Mouse (Mus musculus) cerebellum, adult 8-10 months (tissue): Measurements from ENCODE around the gene Cenpi.
"Not testable (repeated sequence)": the region's sequence is repeated elsewhere in the genome, so short reads cannot be mapped to it uniquely, and the experiment has no call there.

Source experiments
- DNase-seq: peaks from one replicate; pipeline ENCODE4 v3.0.0; 2022

Cenpi gene

GRCm38 (mm10) chrX:134307534-134308274 lies at the start of gene Cenpi:
Cenpi (plus strand) TSS chrX:134308084.
- DNase-seq: peak; percentile 80

GRCm38 (mm10) chrX:134261191-134261590 lies 46.7 kb upstream of the Cenpi start:
- DNase-seq: no peak

GRCm38 (mm10) chrX:134262129-134262528 lies 45.8 kb upstream of the Cenpi start:
- DNase-seq: no peak

- DNase-seq: peak; percentile 12
Measured at GRCm38 (mm10) chrX:134275715-134276114, 32.2 kb upstream of the Cenpi start.

GRCm38 (mm10) chrX:134276275-134277160 lies 31.4 kb upstream of the Cenpi start, which contains the start of gene Trmt2b:
Trmt2b (minus strand) TSS chrX:134276984.
- DNase-seq: peak; percentile 61

GRCm38 (mm10) chrX:134280531-134280930 lies 27.4 kb upstream of the Cenpi start:
- no peak for DNase-seq

GRCm38 (mm10) chrX:134285102-134285501 lies 22.8 kb upstream of the Cenpi start:
- DNase-seq: no peak

GRCm38 (mm10) chrX:134285791-134286190 lies 22.1 kb upstream of the Cenpi start:
- DNase-seq: no peak

- no peak for DNase-seq
Measured at GRCm38 (mm10) chrX:134287305-134287704, 20.6 kb upstream of the Cenpi start.

GRCm38 (mm10) chrX:134296301-134296700 lies 11.6 kb upstream of the Cenpi start:
- DNase-seq: peak; percentile 60

- DNase-seq: peak; percentile 23
Measured at GRCm38 (mm10) chrX:134296737-134297136, 11.1 kb upstream of the Cenpi start.

GRCm38 (mm10) chrX:134297195-134297594 lies 10.7 kb upstream of the Cenpi start:
- DNase-seq: peak; percentile 15

GRCm38 (mm10) chrX:134300219-134300618 lies 7.7 kb upstream of the Cenpi start:
- no peak for DNase-seq

- no peak for DNase-seq
Measured at GRCm38 (mm10) chrX:134303287-134303686, 4.6 kb upstream of the Cenpi start.

GRCm38 (mm10) chrX:134308275-134308634 lies 371 bp downstream of the Cenpi start:
- no peak for DNase-seq

- DNase-seq: not testable (repeated sequence)
Measured at GRCm38 (mm10) chrX:134311193-134311592, 3.3 kb downstream of the Cenpi start.

GRCm38 (mm10) chrX:134319153-134319932 lies 11.5 kb downstream of the Cenpi start:
- no peak for DNase-seq

GRCm38 (mm10) chrX:134333280-134333679 lies 25.4 kb downstream of the Cenpi start:
- DNase-seq: no peak

- no peak for DNase-seq
Measured at GRCm38 (mm10) chrX:134342735-134343134, 34.9 kb downstream of the Cenpi start.

- DNase-seq: no peak
Measured at GRCm38 (mm10) chrX:134350205-134350604, 42.3 kb downstream of the Cenpi start.

GRCm38 (mm10) chrX:134353848-134354247 lies 46.0 kb downstream of the Cenpi start:
- DNase-seq: peak; percentile 3

- DNase-seq: no peak
Measured at GRCm38 (mm10) chrX:134359336-134359735, 51.5 kb downstream of the Cenpi start.

GRCm38 (mm10) chrX:134362156-134362555 lies 54.3 kb downstream of the Cenpi start:
- DNase-seq: no peak
